Mouse (Mus musculus) liver, adult 2 months (tissue): Measurements from ENCODE around the gene Lpp. TPM values are rescaled to one million over a fixed set of nuclear protein-coding genes. Genes with fewer than 3 reads are reported as not detected.

ENCODE experiments used
- DNase-seq: peaks from one replicate; pipeline ENCODE4 v3.0.0-alpha.2; 2011; ENCODE audit warnings: low read depth, low spot score; ENCODE audit errors: extremely low read depth
- H3K27ac ChIP-seq: fragments of 200-500 bp; replicated peaks from 2 replicates; pipeline ENCODE4 v1.5.1; 2012; ENCODE audit warnings: low read depth, mild to moderate bottlenecking, control low read depth, inconsistent platforms, low read length; ENCODE audit not compliant: insufficient read depth
- H3K27me3 ChIP-seq: fragments of 200-500 bp; 2 replicates; pipeline ENCODE4 v1.6.1; 2012; ENCODE audit warnings: mild to moderate bottlenecking, moderate library complexity, low read length, inconsistent platforms; ENCODE audit not compliant: control insufficient read depth, insufficient read depth
- H3K36me3 ChIP-seq: fragments of 200-500 bp; 2 replicates; pipeline ENCODE4 v1.6.1; 2012; ENCODE audit warnings: low read length, inconsistent platforms; ENCODE audit not compliant: control insufficient read depth, insufficient read depth
- H3K4me1 ChIP-seq: fragments of 200-500 bp; 2 replicates; pipeline ENCODE4 v1.6.1; 2011; ENCODE audit warnings: low read length; ENCODE audit not compliant: control insufficient read depth, insufficient read depth
- H3K4me3 ChIP-seq: fragments of 200-500 bp; 2 replicates; pipeline ENCODE4 v1.5.1; 2011; ENCODE audit warnings: low read depth, mild to moderate bottlenecking, control low read depth, low read length, moderate library complexity; ENCODE audit not compliant: insufficient read depth
- H3K79me2 ChIP-seq: fragments of 200-500 bp; 2 replicates; pipeline ENCODE4 v1.6.1; 2012; ENCODE audit warnings: inconsistent platforms, mild to moderate bottlenecking, low read length, moderate library complexity; ENCODE audit not compliant: control insufficient read depth, insufficient read depth
- H3K9ac ChIP-seq: fragments of 200-500 bp; 2 replicates; pipeline ENCODE4 v1.6.1; 2012; ENCODE audit warnings: low read depth, mild to moderate bottlenecking, control low read depth, inconsistent platforms, low read length
- CTCF ChIP-seq: fragments of 200-500 bp; IDR thresholded peaks from 2 replicates; pipeline ENCODE4 v1.5.1; 2011; ENCODE audit warnings: low read depth, low read length, control low read depth
- POLR2A ChIP-seq: fragments of 200-500 bp; IDR thresholded peaks from 2 replicates; pipeline ENCODE4 v1.6.1; 2011; ENCODE audit warnings: low read length, control low read depth; ENCODE audit not compliant: insufficient read depth; ENCODE audit errors: extremely low read depth
- WGBS: fragments of 180-500 bp; shearing (Covaris S2); methylation state at CpG from one replicate; pipeline ENCODE4 v1.1.7; 2018; 5-methylcytosine and 5-hydroxymethylcytosine counted together
- polyA plus RNA-seq: library from polyadenylated mRNA; depleted of rRNA; stranded (reverse); fragments of >200 nt; gene quantifications from 2 replicates; pipeline ENCODE4 v1.2.3, GENCODE M21; 2012
- total RNA-seq: library from RNA; depleted of rRNA; stranded (reverse); fragments of >200 nt; gene quantifications from 2 replicates; pipeline ENCODE4 v1.2.3, GENCODE M21; 2014

Gene Lpp
- total and polyA plus RNA-seq, 2 experiments = 7.5 to 23.0 TPM

DNA sequence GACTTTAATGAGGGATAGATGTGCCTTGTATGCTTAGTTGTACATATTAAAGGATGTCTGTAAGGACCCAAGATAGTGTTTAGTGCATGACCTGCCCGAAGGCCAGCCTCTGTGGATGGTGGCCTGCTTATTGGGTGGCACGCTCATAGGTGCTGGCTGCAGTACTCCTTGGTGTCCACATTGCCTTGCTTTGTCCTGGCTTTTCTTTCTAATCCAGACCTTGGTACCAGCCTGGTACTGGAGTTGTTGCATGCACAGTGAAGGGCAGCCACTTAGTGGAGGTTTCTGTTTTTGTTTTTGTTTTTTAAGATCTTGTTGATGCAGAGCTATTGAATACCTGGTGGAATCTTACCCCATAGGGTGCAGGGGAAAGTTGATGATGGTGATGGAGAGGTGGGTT lies 112.9 kb downstream of the Lpp start:
- Histone ChIP-seq H3K27me3 (no peaks in the 10 kb centered on the region), H3K27ac (no peak overlapping the region), H3K9ac (no peak overlapping the region), H3K79me2 (peaks cover 27% of the 10 kb centered on the region), H3K4me3 (no peak overlapping the region), H3K4me1 (peaks cover 5% of the 10 kb centered on the region; the same call in 1 of the 2 replicates), H3K36me3 (no peaks in the 10 kb centered on the region)
- no peak for TF ChIP-seq POLR2A
- TF ChIP-seq CTCF = no peak
- WGBS = 97% methylated on average over 2 of the region's 2 CpGs
- DNase-seq = no peak

GRCm38 (mm10) chr16:24506740-24507139 lies 113.4 kb downstream of the Lpp start:
- Histone ChIP-seq H3K79me2 (peaks cover 22% of the 10 kb centered on the region), H3K27me3 (no peaks in the 10 kb centered on the region), H3K4me3 (no peak overlapping the region), H3K4me1 (peaks cover 5% of the 10 kb centered on the region; the same call in 1 of the 2 replicates), H3K36me3 (no peaks in the 10 kb centered on the region), H3K9ac (no peak overlapping the region), H3K27ac (no peak overlapping the region)
- DNase-seq = no peak
- 89% methylated on average over 4 of the region's 4 CpGs for WGBS
- TF ChIP-seq POLR2A = no peak
- no peak for TF ChIP-seq CTCF

GRCm38 (mm10) chr16:24507927-24508540 lies 114.7 kb downstream of the Lpp start:
- no peak overlapping the region for H3K4me3 ChIP-seq
- DNase-seq = no peak
- no peak overlapping the region for H3K27ac ChIP-seq
- H3K4me1 ChIP-seq = peaks cover 5% of the 10 kb centered on the region; the same call in 1 of the 2 replicates
- TF ChIP-seq CTCF = no peak
- TF ChIP-seq POLR2A = no peak
- peaks cover 21% of the 10 kb centered on the region for H3K79me2 ChIP-seq
- H3K9ac ChIP-seq = no peak overlapping the region
- H3K36me3 ChIP-seq = no peaks in the 10 kb centered on the region
- H3K27me3 ChIP-seq = no peaks in the 10 kb centered on the region
- WGBS = 97% methylated on average over 5 of the region's 5 CpGs

GRCm38 (mm10) chr16:24509100-24509812 lies 115.9 kb downstream of the Lpp start:
- H3K27ac ChIP-seq = no peak overlapping the region
- no peak for DNase-seq
- H3K4me3 ChIP-seq = no peak overlapping the region
- 89% methylated on average over 5 of the region's 5 CpGs for WGBS
- H3K79me2 ChIP-seq = peaks cover 19% of the 10 kb centered on the region
- no peaks in the 10 kb centered on the region for H3K36me3 ChIP-seq
- H3K4me1 ChIP-seq = 0 out of 2 replicates have a peak, but pooled peaks cover 5% of the 10 kb centered on the region
- no peaks in the 10 kb centered on the region for H3K27me3 ChIP-seq
- no peak overlapping the region for H3K9ac ChIP-seq
- no peak for TF ChIP-seq CTCF
- no peak for TF ChIP-seq POLR2A

GRCm38 (mm10) chr16:24509813-24510166 lies 116.5 kb downstream of the Lpp start:
- 76% methylated on average over 1 of the region's 1 CpGs for whole genome bisulfite sequencing
- no peak overlapping the region for H3K9ac ChIP-seq
- H3K4me1 ChIP-seq = no peaks in the 10 kb centered on the region
- no peak overlapping the region for H3K4me3 ChIP-seq
- no peaks in the 10 kb centered on the region for H3K27me3 ChIP-seq
- TF ChIP-seq POLR2A (no peak), CTCF (no peak)
- no peak overlapping the region for H3K27ac ChIP-seq
- peaks cover 14% of the 10 kb centered on the region for H3K79me2 ChIP-seq
- no peak for DNase-seq
- H3K36me3 ChIP-seq = no peaks in the 10 kb centered on the region

DNA sequence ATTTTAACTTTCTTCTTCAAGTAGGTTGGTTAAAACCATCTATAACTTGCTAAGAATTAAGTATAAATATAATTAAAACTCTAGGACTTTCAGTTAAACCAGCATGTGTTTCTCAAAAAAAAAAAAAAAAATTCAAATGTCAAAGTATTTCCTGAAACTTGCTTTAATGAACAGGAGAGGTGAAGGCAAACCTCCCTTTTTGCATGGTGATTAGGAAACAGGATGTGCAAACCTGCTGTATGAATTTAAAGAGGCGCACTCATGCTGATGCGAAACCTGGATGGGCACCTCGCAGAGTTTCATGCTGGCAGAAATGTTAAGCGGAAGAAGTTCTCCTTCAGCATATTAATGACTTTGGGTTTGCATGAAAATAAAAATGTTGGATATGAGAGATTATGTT lies 119.9 kb downstream of the Lpp start:
- Histone ChIP-seq H3K79me2 (peaks cover 7% of the 10 kb centered on the region; the same call in 1 of the 2 replicates), H3K27me3 (no peaks in the 10 kb centered on the region), H3K27ac (no peak overlapping the region), H3K9ac (no peak overlapping the region), H3K4me1 (peaks cover 16% of the 10 kb centered on the region), H3K4me3 (no peak overlapping the region), H3K36me3 (no peaks in the 10 kb centered on the region)
- WGBS = 98% methylated on average over 4 of the region's 4 CpGs
- TF ChIP-seq CTCF = no peak
- no peak for TF ChIP-seq POLR2A
- DNase-seq = no peak
